Mouse (Mus musculus): ENCODE data around the gene Itga2.

Gene Itga2

GRCm38 (mm10) chr13:114878667-114879066 is 53.2 kb downstream of the Itga2 start:
- DNase-seq (ENCODE audit: low spot score in 2 of 2), result no peak

GRCm38 (mm10) chr13:114876005-114876520 is 55.8 kb downstream of the Itga2 start:
- DNase-seq (ENCODE audit: low spot score in 2 of 2), result no peak

- no peak for DNase-seq (ENCODE audit: low spot score in 2 of 2)
Observed at GRCm38 (mm10) chr13:114874738-114875137, 57.2 kb downstream of the Itga2 start.

- no peak for DNase-seq (ENCODE audit: low spot score in 2 of 2)
Observed at GRCm38 (mm10) chr13:114857525-114857924, 74.4 kb downstream of the Itga2 start.

GRCm38 (mm10) chr13:114856269-114856627 is 75.7 kb downstream of the Itga2 start:
- no peak for DNase-seq (ENCODE audit: low spot score in 2 of 2)

- peak in 1 of 2 experiments; percentile 13 for DNase-seq (ENCODE audit: low spot score in 2 of 2)
Observed at GRCm38 (mm10) chr13:114855573-114856268, 76.2 kb downstream of the Itga2 start.

- no peak for DNase-seq (ENCODE audit: low spot score in 2 of 2)
Observed at GRCm38 (mm10) chr13:114854428-114854827, 77.5 kb downstream of the Itga2 start.

GRCm38 (mm10) chr13:114854023-114854422 is 77.9 kb downstream of the Itga2 start:
- no peak for DNase-seq (ENCODE audit: low spot score in 2 of 2)

GRCm38 (mm10) chr13:114853152-114853551 is 78.7 kb downstream of the Itga2 start:
- DNase-seq (ENCODE audit: low spot score in 2 of 2), result no peak

- DNase-seq (ENCODE audit: low spot score in 2 of 2), result no peak
Observed at GRCm38 (mm10) chr13:114852264-114853111, 79.4 kb downstream of the Itga2 start.

- no peak for DNase-seq (ENCODE audit: low spot score in 2 of 2)
Observed at GRCm38 (mm10) chr13:114848945-114849344, 83.0 kb downstream of the Itga2 start.

- no peak for DNase-seq (ENCODE audit: low spot score in 2 of 2)
Observed at GRCm38 (mm10) chr13:114845804-114846203, 86.1 kb downstream of the Itga2 start.

GRCm38 (mm10) chr13:114843318-114843717 is 88.6 kb downstream of the Itga2 start:
- DNase-seq (ENCODE audit: low spot score in 2 of 2), result no peak

- no peak for DNase-seq (ENCODE audit: low spot score in 2 of 2)
Observed at GRCm38 (mm10) chr13:114840545-114840944, 91.4 kb downstream of the Itga2 start.

- no peak for DNase-seq (ENCODE audit: low spot score in 2 of 2)
Observed at GRCm38 (mm10) chr13:114839098-114839497, 92.8 kb downstream of the Itga2 start.

- DNase-seq (ENCODE audit: low spot score in 2 of 2), result peak; percentile 46 to 79
Observed at GRCm38 (mm10) chr13:114838535-114838990, 93.3 kb downstream of the Itga2 start.

GRCm38 (mm10) chr13:114837061-114837460 is 94.8 kb downstream of the Itga2 start:
- DNase-seq (ENCODE audit: low spot score in 2 of 2), result no peak

- no peak for DNase-seq (ENCODE audit: low spot score in 2 of 2)
Observed at GRCm38 (mm10) chr13:114834580-114834979, 97.3 kb downstream of the Itga2 start.

- DNase-seq (ENCODE audit: low spot score in 2 of 2), result no peak
Observed at GRCm38 (mm10) chr13:114833351-114833750, 98.5 kb downstream of the Itga2 start.

- DNase-seq (ENCODE audit: low spot score in 2 of 2), result no peak
Observed at GRCm38 (mm10) chr13:114832761-114833160, 99.1 kb downstream of the Itga2 start.

- DNase-seq (ENCODE audit: low spot score in 2 of 2), result no peak
Observed at GRCm38 (mm10) chr13:114831367-114831833, 100.5 kb downstream of the Itga2 start.

GRCm38 (mm10) chr13:114825377-114825855 is 106.5 kb downstream of the Itga2 start:
- DNase-seq (ENCODE audit: low spot score in 2 of 2), result no peak
